Mouse (Mus musculus): ENCODE data around the gene Gnl3l.

- TF ChIP-seq CTCF (IDR thresholded peaks at IDR 0.05; ENCODE audit: control insufficient read depth, insufficient read depth, insufficient replicate concordance, low read depth, low read length) (no peak), POLR2A (IDR thresholded peaks at IDR 0.05; ENCODE audit: control insufficient read depth, low read depth, low read length) (no peak)
Observed at GRCm38 (mm10) chrX:151050337-151050736, 33.2 kb upstream of the Gnl3l start.

Measured in testis, adult 2 months (tissue).